Mouse (Mus musculus): ENCODE data around the gene Nmnat1.

DNA sequence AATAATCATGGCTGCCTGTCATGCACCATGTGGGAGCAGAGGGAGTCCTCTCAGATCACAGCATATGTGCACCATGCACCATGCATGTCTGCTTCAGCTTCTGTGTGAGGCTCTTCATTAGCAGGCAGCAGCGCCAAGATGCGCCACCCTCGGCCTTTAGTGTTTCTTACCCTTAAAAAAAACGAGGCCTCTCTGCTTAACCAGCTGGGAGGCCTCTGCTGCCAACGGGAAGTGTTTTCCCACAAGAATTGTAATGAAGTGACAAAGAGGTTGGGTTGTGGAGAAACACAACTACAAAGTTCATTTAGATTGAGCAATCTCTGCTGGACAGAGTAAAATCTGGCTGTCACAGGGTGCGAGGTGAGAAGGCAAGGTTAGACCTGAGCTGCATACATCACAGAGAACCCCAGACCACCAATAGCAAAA, 26.2 kb upstream of the Nmnat1 start:
- TF ChIP-seq CTCF (IDR thresholded peaks at IDR 0.05; ENCODE audit: borderline replicate concordance, insufficient read depth, low read depth, low read length) (no peak), POLR2A (IDR thresholded peaks at IDR 0.05; ENCODE audit: borderline replicate concordance, insufficient read depth, low read length) (no peak)
